Mouse (Mus musculus) embryonic facial prominence, embryonic 14.5 days (tissue): ENCODE data around the gene Paqr6. TPM values are rescaled to one million over a fixed set of nuclear protein-coding genes. Genes with fewer than 3 reads are reported as not detected.

Source experiments
- ATAC-seq: fragments of 200-750 bp; cut with Nextera tagmentation; 2 replicates; pipeline ENCODE4 v1.8.0; 2017; ENCODE audit warnings: low read depth, moderate number of reproducible peaks, moderate TSS enrichment
- DNase-seq: peaks from one replicate; pipeline ENCODE4 v3.0.0-alpha.2; 2015; ENCODE audit warnings: low spot score
- H3K27ac ChIP-seq: fragments of 300-500 bp; sonication (generic); replicated peaks from 2 replicates; pipeline ENCODE4 v1.5.1; 2014; ENCODE audit warnings: low read depth, mild to moderate bottlenecking, low read length, moderate library complexity
- H3K27me3 ChIP-seq: fragments of 300-500 bp; sonication (generic); replicated peaks from 2 replicates; pipeline ENCODE4 v1.6.1; 2014; ENCODE audit warnings: low read length; ENCODE audit not compliant: control insufficient read depth, insufficient read depth
- H3K36me3 ChIP-seq: fragments of 300-500 bp; sonication (generic); 2 replicates; pipeline ENCODE4 v1.6.1; 2014; ENCODE audit warnings: low read length, mixed read lengths; ENCODE audit not compliant: control insufficient read depth, insufficient read depth
- H3K4me1 ChIP-seq: fragments of 300-500 bp; sonication (generic); 2 replicates; pipeline ENCODE4 v1.6.1; 2014; ENCODE audit warnings: antibody characterized with exemption, low read length; ENCODE audit not compliant: control insufficient read depth, insufficient read depth
- H3K4me2 ChIP-seq: fragments of 300-500 bp; sonication (generic); 2 replicates; pipeline ENCODE4 v1.6.1; 2014; ENCODE audit warnings: low read depth, mild to moderate bottlenecking, low read length, moderate library complexity, mixed read lengths
- H3K4me3 ChIP-seq: fragments of 300-500 bp; sonication (generic); 2 replicates; pipeline ENCODE4 v1.5.1; 2014; ENCODE audit warnings: low read depth, mild to moderate bottlenecking, low read length
- H3K9ac ChIP-seq: fragments of 300-500 bp; sonication (generic); 2 replicates; pipeline ENCODE4 v1.6.1; 2014; ENCODE audit warnings: low read depth, mild to moderate bottlenecking, low read length, moderate library complexity, mixed read lengths
- H3K9me3 ChIP-seq: fragments of 300-500 bp; sonication (generic); 2 replicates; pipeline ENCODE4 v1.6.1; 2016; ENCODE audit warnings: low read length; ENCODE audit not compliant: control insufficient read depth
- WGBS: fragments of 180-500 bp; shearing (Covaris S2); extraction: QIAGEN DNeasy Blood & Tissue Kit; methylation state at CpG from one replicate; pipeline ENCODE4 v1.1.7; 2014; 5-methylcytosine and 5-hydroxymethylcytosine counted together
- polyA plus RNA-seq: library from polyadenylated mRNA; unstranded; fragments of >200 nt; fragmentation: Nextera tagmentation; extraction: Ambion mirVana; gene quantifications from 2 replicates; pipeline ENCODE4 v1.2.1, GENCODE M21; 2014

Paqr6 gene
- polyA plus RNA-seq, 1 experiment from 2014 or later: 7.3 TPM

DNA sequence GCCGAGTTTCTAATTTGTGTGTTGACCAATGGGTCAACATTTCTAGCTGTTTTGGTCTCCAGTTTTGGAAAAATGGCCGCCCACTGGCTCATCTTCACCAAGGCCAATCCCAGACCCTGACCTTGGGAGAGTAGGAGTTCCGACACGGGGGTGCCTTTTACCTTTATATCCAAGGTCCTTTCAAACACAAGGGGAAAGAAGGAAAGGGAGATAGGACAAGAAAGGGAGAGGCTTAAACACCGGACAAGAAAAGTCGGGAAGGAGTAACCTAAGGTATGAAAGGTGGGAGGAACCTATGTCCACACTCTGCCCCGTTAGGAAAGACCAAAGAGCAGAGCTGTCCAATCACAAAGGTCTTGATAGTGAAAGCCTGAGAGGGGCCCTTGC is 46.3 kb downstream of the Paqr6 start:
- peak overlapping the region; percentile 89 for H3K9ac ChIP-seq
- ATAC-seq: no peak
- peak overlapping the region; percentile 66 for H3K4me3 ChIP-seq
- peak overlapping the region; percentile 92 for H3K27ac ChIP-seq
- peaks cover 12% of the 10 kb centered on the region for H3K4me1 ChIP-seq
- DNase-seq: peak; percentile 12
- H3K4me2 ChIP-seq: peak overlapping the region; percentile 61
- H3K27me3 ChIP-seq: no peaks in the 10 kb centered on the region
- no peaks in the 10 kb centered on the region for H3K9me3 ChIP-seq
- whole genome bisulfite sequencing: 21% methylated on average over 7 of the region's 7 CpGs
- H3K36me3 ChIP-seq: peaks cover 39% of the 10 kb centered on the region

DNA sequence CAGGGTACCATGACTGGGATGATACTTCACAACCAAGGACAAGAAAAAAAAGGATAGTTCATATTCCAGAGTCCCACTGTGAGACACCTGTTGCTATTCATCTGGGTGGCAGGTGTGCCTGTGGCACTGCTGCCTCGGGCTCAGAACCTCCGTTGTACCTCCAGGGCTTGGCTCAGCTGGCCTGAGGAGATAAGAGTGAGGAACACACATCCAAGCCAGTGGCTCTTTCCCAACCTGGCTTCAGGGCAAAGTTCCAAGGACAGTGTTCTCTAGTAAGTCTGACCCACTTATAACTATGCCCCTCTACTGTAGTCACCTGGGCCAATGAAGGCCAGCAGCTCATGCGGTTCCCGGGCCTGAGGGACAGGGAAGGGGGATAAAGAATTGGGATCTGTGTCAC is 47.3 kb downstream of the Paqr6 start:
- H3K36me3 ChIP-seq: peaks cover 50% of the 10 kb centered on the region
- DNase-seq (no peak), ATAC-seq (no peak)
- H3K4me3 ChIP-seq: no peak overlapping the region
- no peak overlapping the region for H3K27ac ChIP-seq
- no peak overlapping the region for H3K9ac ChIP-seq
- H3K27me3 ChIP-seq: no peaks in the 10 kb centered on the region
- H3K9me3 ChIP-seq: no peaks in the 10 kb centered on the region
- no peak overlapping the region for H3K4me2 ChIP-seq
- 92% methylated on average over 4 of the region's 4 CpGs for WGBS
- peaks cover 12% of the 10 kb centered on the region for H3K4me1 ChIP-seq

DNA sequence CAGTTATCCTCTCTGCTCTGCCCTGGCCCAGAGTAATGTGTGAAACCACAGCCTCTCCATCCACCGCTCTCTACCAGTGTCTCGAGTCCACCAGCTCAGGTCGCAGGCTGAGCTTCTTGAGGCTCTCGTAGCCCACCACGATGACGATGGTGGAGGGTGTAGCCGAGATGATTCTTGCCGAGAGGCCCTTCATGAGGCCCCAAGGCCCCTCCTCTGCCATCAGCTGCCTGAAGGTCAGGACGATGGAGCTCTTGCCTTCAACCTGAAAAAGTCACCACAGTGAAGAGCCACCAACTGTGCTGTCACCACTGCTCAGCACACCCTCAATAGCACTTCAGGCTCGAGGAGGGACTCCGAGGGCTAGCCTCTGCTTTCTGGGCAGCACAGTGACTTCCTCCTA is 48.3 kb downstream of the Paqr6 start:
- no peaks in the 10 kb centered on the region for H3K27me3 ChIP-seq
- no peak overlapping the region for H3K4me3 ChIP-seq
- peaks cover 12% of the 10 kb centered on the region for H3K4me1 ChIP-seq
- no peak for DNase-seq
- H3K9me3 ChIP-seq: no peaks in the 10 kb centered on the region
- 89% methylated on average over 11 of the region's 11 CpGs for WGBS
- no peak overlapping the region for H3K4me2 ChIP-seq
- ATAC-seq: no peak
- no peak overlapping the region for H3K9ac ChIP-seq
- H3K36me3 ChIP-seq: peaks cover 59% of the 10 kb centered on the region
- no peak overlapping the region for H3K27ac ChIP-seq

DNA sequence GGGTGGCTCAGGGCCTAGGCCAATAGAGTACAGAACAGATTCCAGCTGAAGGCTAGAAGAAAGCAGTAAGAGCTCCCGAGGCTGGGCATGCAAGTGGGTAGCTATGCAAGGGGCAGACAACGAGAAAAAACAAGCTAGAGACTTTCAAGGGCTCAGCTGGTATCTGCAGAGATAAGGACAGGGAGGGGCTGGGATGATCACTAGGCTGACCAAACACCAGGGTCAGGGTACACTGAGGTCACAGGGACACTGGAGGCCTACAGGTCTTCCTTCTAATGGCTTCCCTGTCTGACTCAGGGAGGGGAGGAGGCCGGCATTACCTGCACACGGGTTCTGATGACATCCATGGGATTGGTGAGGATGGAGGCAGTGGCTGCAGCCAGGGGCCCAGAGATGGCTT is 51.3 kb downstream of the Paqr6 start:
- Histone ChIP-seq H3K27me3 (no peaks in the 10 kb centered on the region), H3K4me1 (peaks cover 3% of the 10 kb centered on the region), H3K9ac (no peak overlapping the region), H3K36me3 (peaks cover 89% of the 10 kb centered on the region), H3K27ac (no peak overlapping the region), H3K9me3 (no peaks in the 10 kb centered on the region), H3K4me2 (no peak overlapping the region), H3K4me3 (no peak overlapping the region)
- 82% methylated on average over 4 of the region's 4 CpGs for WGBS
- ATAC-seq (no peak), DNase-seq (no peak)

DNA sequence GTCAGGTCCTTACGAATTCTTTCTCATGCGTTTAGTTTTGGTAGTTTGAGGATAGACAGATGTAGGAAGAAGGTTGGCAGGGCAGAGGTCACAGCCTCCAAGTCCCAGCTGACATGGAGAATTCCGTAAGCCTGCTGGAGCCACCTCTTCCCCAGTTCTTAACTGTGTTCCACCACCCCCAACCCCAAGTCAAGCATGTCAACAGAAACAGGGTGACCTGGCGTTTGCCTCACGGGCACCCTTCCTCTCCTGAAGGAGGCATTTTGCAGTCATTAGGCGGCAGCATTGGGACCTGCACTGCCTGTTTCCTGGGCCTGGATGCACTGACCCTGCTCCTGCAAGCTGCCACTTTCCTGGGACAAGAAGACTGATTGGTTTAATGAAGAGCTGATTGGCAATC is 53.6 kb downstream of the Paqr6 start:
- Histone ChIP-seq H3K36me3 (peaks cover 77% of the 10 kb centered on the region), H3K27ac (no peak overlapping the region), H3K4me2 (no peak overlapping the region), H3K27me3 (no peaks in the 10 kb centered on the region), H3K9ac (no peak overlapping the region), H3K9me3 (no peaks in the 10 kb centered on the region), H3K4me1 (no peaks in the 10 kb centered on the region), H3K4me3 (no peak overlapping the region)
- ATAC-seq (no peak), DNase-seq (no peak)
- 81% methylated on average over 6 of the region's 6 CpGs for WGBS

Other genes starting within 250 kb of the Paqr6 start
- 36.8 and 41.7 TPM in 2 replicates for gene Mef2d, start 222.2 kb upstream of the Paqr6 start, polyA plus RNA-seq
- gene Rhbg, start 109.9 kb upstream of the Paqr6 start, polyA plus RNA-seq: 4.1 and 7.6 TPM in 2 replicates
- gene Gm38392, start 77.4 kb upstream of the Paqr6 start, polyA plus RNA-seq: not detected in 2 replicates
- 9.8 and 11.1 TPM in 2 replicates for gene Tsacc, start 67.6 kb upstream of the Paqr6 start, polyA plus RNA-seq
- gene Cct3, start 67.5 kb upstream of the Paqr6 start, polyA plus RNA-seq: 492 and 493 TPM in 2 replicates
- gene Glmp, start 39.6 kb upstream of the Paqr6 start, polyA plus RNA-seq: 127 and 131 TPM in 2 replicates
- gene Tmem79, start 28.4 kb upstream of the Paqr6 start, polyA plus RNA-seq: 9.9 and 12.7 TPM in 2 replicates
- 31.3 and 33.6 TPM in 2 replicates for gene Smg5, start 28.3 kb upstream of the Paqr6 start, polyA plus RNA-seq
- 1.5 and 4.6 TPM in 2 replicates for gene Bglap3, start 8.2 kb downstream of the Paqr6 start, polyA plus RNA-seq
- 6.5 and 27.0 TPM in 2 replicates for gene Bglap2, start 14.1 kb downstream of the Paqr6 start, polyA plus RNA-seq
- gene Bglap, start 19.9 kb downstream of the Paqr6 start, polyA plus RNA-seq: 7.9 and 33.0 TPM in 2 replicates
- 87.0 and 99.7 TPM in 2 replicates for gene Pmf1, start 45.7 kb downstream of the Paqr6 start, polyA plus RNA-seq
- gene Slc25a44, start 60.6 kb downstream of the Paqr6 start, polyA plus RNA-seq: 18.1 and 21.4 TPM in 2 replicates
- 9.5 and 10.1 TPM in 2 replicates for gene Sema4a, start 96.6 kb downstream of the Paqr6 start, polyA plus RNA-seq
- gene Lmna, start 145.4 kb downstream of the Paqr6 start, polyA plus RNA-seq: 426 and 482 TPM in 2 replicates
- 21.5 and 24.7 TPM in 2 replicates for gene Mex3a, start 167.8 kb downstream of the Paqr6 start, polyA plus RNA-seq
- 33.8 and 38.0 TPM in 2 replicates for gene Rab25, start 183.7 kb downstream of the Paqr6 start, polyA plus RNA-seq
- gene Lamtor2, start 188.5 kb downstream of the Paqr6 start, polyA plus RNA-seq: 97.9 and 107 TPM in 2 replicates
- gene Ubqln4, start 189.2 kb downstream of the Paqr6 start, polyA plus RNA-seq: 46.3 and 50.0 TPM in 2 replicates
- gene Ssr2, start 211.3 kb downstream of the Paqr6 start, polyA plus RNA-seq: 289 and 337 TPM in 2 replicates
- gene Arhgef2, start 241.4 kb downstream of the Paqr6 start, polyA plus RNA-seq: 88.0 and 88.7 TPM in 2 replicates